Mouse (Mus musculus): ENCODE measurements around the gene Vamp8.
A peak's percentile ranks its signal among the peaks of the same experiment; 100 is the strongest.

Vamp8 gene

GRCm38 (mm10) chr6:72374820-72375563 is 15.5 kb downstream of the Vamp8 start:
- no peak for ATAC-seq (ENCODE audit: insufficient number of reproducible peaks, low FRiP score, low TSS enrichment)

- no peak for ATAC-seq (ENCODE audit: insufficient number of reproducible peaks, low FRiP score, low TSS enrichment)
Measured at GRCm38 (mm10) chr6:72374206-72374605, 16.3 kb downstream of the Vamp8 start.

- no peak for ATAC-seq (ENCODE audit: insufficient number of reproducible peaks, low FRiP score, low TSS enrichment)
Measured at GRCm38 (mm10) chr6:72373184-72373583, 17.3 kb downstream of the Vamp8 start.

- no peak for ATAC-seq (ENCODE audit: insufficient number of reproducible peaks, low FRiP score, low TSS enrichment)
Measured at GRCm38 (mm10) chr6:72371571-72371970, 18.9 kb downstream of the Vamp8 start.

GRCm38 (mm10) chr6:72371147-72371546 is 19.4 kb downstream of the Vamp8 start:
- no peak for ATAC-seq (ENCODE audit: insufficient number of reproducible peaks, low FRiP score, low TSS enrichment)

- ATAC-seq (ENCODE audit: insufficient number of reproducible peaks, low FRiP score, low TSS enrichment), result no peak
Measured at GRCm38 (mm10) chr6:72370091-72370490, 20.4 kb downstream of the Vamp8 start.

GRCm38 (mm10) chr6:72369557-72369956 is 20.9 kb downstream of the Vamp8 start:
- ATAC-seq (ENCODE audit: insufficient number of reproducible peaks, low FRiP score, low TSS enrichment), result no peak

- no peak for ATAC-seq (ENCODE audit: insufficient number of reproducible peaks, low FRiP score, low TSS enrichment)
Measured at GRCm38 (mm10) chr6:72367460-72367974, 23.0 kb downstream of the Vamp8 start.

- no peak for ATAC-seq (ENCODE audit: insufficient number of reproducible peaks, low FRiP score, low TSS enrichment)
Measured at GRCm38 (mm10) chr6:72366844-72367443, 23.6 kb downstream of the Vamp8 start, which contains the start of gene Rnf181. Gene Rnf181, minus strand, starts transcription at chr6:72366956.

GRCm38 (mm10) chr6:72366304-72366703 is 24.2 kb downstream of the Vamp8 start:
- no peak for ATAC-seq (ENCODE audit: insufficient number of reproducible peaks, low FRiP score, low TSS enrichment)

GRCm38 (mm10) chr6:72364985-72365384 is 25.5 kb downstream of the Vamp8 start:
- no peak for ATAC-seq (ENCODE audit: insufficient number of reproducible peaks, low FRiP score, low TSS enrichment)

- no peak for ATAC-seq (ENCODE audit: insufficient number of reproducible peaks, low FRiP score, low TSS enrichment)
Measured at GRCm38 (mm10) chr6:72364009-72364408, 26.5 kb downstream of the Vamp8 start.

GRCm38 (mm10) chr6:72362132-72363028 is 28.1 kb downstream of the Vamp8 start:
- peak; percentile 98 for ATAC-seq (ENCODE audit: insufficient number of reproducible peaks, low FRiP score, low TSS enrichment)

GRCm38 (mm10) chr6:72361121-72361551 is 29.4 kb downstream of the Vamp8 start:
- no peak for ATAC-seq (ENCODE audit: insufficient number of reproducible peaks, low FRiP score, low TSS enrichment)

- no peak for ATAC-seq (ENCODE audit: insufficient number of reproducible peaks, low FRiP score, low TSS enrichment)
Measured at GRCm38 (mm10) chr6:72360599-72360935, 29.9 kb downstream of the Vamp8 start.

- no peak for ATAC-seq (ENCODE audit: insufficient number of reproducible peaks, low FRiP score, low TSS enrichment)
Measured at GRCm38 (mm10) chr6:72359891-72360598, 30.5 kb downstream of the Vamp8 start.

GRCm38 (mm10) chr6:72359343-72359742 is 31.2 kb downstream of the Vamp8 start:
- ATAC-seq (ENCODE audit: insufficient number of reproducible peaks, low FRiP score, low TSS enrichment), result no peak

GRCm38 (mm10) chr6:72358086-72358764 is 32.3 kb downstream of the Vamp8 start:
- no peak for ATAC-seq (ENCODE audit: insufficient number of reproducible peaks, low FRiP score, low TSS enrichment)

- ATAC-seq (ENCODE audit: insufficient number of reproducible peaks, low FRiP score, low TSS enrichment), result no peak
Measured at GRCm38 (mm10) chr6:72357164-72358079, 33.1 kb downstream of the Vamp8 start.
